Mouse (Mus musculus): ENCODE measurements around the gene D6Wsu163e. TPM values are rescaled to one million over a fixed set of nuclear protein-coding genes. Genes with fewer than 3 reads are reported as not detected.

The D6Wsu163e gene
- 1 to 10 TPM; 7.2 to 8.4 TPM for total RNA-seq (2021)
- long read RNA-seq, experiment 1, transcript D6Wsu163e-201 (14 exons, 2,501 nt) = major isoform, 5 of 16 reads
- long read RNA-seq, experiment 1, partial matches to known transcripts = 3 of 16 reads
- long read RNA-seq, experiment 1, other reads (novel, unspliced or antisense) = 8 of 16 reads
- long read RNA-seq, experiment 2, transcript D6Wsu163e-201 (14 exons, 2,501 nt) = major isoform, 8 of 14 reads
- long read RNA-seq, experiment 2, partial matches to known transcripts = 1 of 14 reads
- long read RNA-seq, experiment 2, other reads (novel, unspliced or antisense) = 5 of 14 reads

- DNase-seq (ENCODE audit: low spot score) = peak; percentile 94
Observed at GRCm38 (mm10) chr6:126939487-126940171, at the start of gene D6Wsu163e, which contains the start of gene Rad51ap1. TSS of gene D6Wsu163e (plus strand) at chr6:126939962. TSS of gene Rad51ap1 (minus strand) at chr6:126939587.

GRCm38 (mm10) chr6:126907378-126907777 lies 32.4 kb upstream of the D6Wsu163e start:
- no peak for DNase-seq (ENCODE audit: low spot score)

DNA sequence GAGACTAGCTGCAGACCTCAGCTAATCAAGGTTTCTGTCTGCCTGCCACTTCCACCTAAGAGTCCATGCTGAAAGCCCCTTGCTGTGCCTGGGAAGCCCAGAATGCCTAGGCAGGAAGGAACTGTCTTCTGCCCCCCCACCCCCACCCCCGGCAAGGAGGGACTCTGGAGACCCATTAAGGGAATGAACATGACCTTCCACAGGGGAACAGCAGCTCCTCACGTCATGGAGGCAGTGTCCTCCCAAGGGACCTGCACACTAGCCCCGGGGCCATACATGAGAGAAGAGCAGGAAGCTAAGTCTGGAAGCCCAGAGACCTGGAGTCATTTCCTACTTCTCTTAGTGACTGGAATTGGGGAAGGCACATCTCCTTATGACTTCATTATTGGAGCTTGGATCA lies 31.9 kb upstream of the D6Wsu163e start:
- DNase-seq (ENCODE audit: low spot score) = no peak

DNA sequence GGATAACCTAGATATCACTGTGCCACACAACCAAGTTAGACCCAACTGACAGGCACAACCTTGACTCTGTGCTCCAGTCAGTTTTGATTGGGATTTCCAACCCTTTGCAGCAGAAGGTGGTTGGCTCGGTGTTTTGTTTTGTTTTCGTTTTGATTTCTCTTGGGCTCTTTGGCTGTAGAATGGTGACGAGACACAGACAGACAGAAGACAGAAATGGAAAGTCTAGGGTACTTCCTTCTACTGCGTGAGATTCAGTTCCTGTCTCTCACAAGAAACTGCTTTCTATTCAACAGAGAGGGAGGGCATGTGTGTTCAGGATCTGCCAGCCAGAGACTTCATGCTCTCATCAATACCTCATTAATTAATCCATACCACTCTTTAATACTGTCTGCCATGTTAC lies 29.0 kb upstream of the D6Wsu163e start:
- no peak for DNase-seq (ENCODE audit: low spot score)

- DNase-seq (ENCODE audit: low spot score) = no peak
Observed at GRCm38 (mm10) chr6:126914928-126915327, 24.8 kb upstream of the D6Wsu163e start.

- no peak for DNase-seq (ENCODE audit: low spot score)
Observed at GRCm38 (mm10) chr6:126921111-126921881, 18.5 kb upstream of the D6Wsu163e start, which contains the start of gene Dyrk4. TSS of gene Dyrk4 (minus strand) at chr6:126921839.

GRCm38 (mm10) chr6:126932896-126933295 lies 6.9 kb upstream of the D6Wsu163e start:
- DNase-seq (ENCODE audit: low spot score) = no peak

- DNase-seq (ENCODE audit: low spot score) = no peak
Observed at GRCm38 (mm10) chr6:126938047-126938446, 1.7 kb upstream of the D6Wsu163e start.

DNA sequence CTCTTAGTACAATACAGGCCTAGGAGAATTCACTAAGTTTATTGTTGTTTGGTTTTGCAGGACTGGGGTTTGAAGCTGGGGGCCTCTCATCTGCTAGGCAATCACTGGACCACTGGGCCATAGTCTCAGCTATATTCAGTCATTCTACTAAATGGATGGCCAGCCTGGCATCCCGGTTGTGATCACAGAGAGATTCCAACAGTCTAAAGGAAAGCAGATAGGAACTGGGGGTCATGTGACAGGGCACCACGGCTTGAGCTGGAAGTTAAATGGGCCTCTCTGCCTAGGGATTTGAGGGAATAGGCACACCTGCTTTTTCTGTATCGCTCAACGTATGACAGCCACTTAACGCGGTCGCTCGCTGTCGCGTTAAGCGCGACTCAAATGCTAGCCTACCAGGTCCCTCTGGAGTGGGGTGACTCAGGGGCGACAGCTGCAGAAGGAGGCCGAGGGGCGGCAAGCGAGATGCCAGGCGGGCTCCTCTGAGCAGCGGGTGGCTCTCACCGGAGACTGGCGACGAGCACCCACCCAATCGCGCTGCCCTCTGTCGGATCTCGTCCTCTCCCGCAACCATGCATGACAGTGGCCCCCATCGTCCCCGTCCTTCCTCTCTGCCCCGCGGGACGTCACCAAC lies 792 bp upstream of the D6Wsu163e start:
- DNase-seq (ENCODE audit: low spot score) = no peak

- no peak for DNase-seq (ENCODE audit: low spot score)
Observed at GRCm38 (mm10) chr6:126940451-126940850, 689 bp downstream of the D6Wsu163e start.

DNA sequence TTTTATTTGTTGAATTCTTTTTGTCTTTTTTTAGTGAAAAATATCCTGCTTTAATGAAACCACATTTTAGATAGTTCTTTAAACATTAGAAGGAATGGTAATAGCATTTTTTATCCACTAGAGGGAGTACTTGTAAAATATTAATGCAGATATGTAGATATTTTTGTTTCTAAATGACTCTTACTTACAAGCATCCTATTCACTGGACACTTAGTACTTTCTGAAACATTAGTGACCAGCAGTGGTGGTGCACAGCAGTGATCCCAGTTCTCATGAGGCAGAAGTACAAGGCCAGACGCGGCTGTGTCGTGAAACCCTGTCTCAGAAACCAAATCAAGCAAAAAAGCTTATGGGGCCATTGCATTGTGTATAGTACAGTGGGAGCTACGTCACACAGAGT lies 8.6 kb downstream of the D6Wsu163e start:
- no peak for DNase-seq (ENCODE audit: low spot score)

DNA sequence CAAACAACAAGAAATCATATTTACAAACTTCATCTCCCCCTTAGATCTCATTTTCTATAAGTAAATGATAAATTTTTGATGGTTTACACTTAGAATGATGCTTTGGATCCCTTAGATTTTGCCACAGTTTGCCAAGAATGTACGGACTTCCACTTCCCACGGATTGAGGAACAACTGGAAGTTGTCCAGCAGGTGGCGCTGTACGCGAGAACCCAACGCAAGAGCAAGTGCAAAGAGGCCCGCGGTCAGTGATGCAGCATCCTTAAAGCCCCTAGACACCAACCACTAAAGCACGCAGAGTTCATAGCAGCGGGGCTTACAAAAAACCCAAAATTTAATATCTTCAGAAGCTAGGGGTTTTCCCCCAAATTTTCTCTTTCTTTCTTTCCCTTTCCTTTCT lies 16.0 kb downstream of the D6Wsu163e start:
- peak; percentile 75 for DNase-seq (ENCODE audit: low spot score)

GRCm38 (mm10) chr6:126961371-126962018 lies 21.7 kb downstream of the D6Wsu163e start:
- DNase-seq (ENCODE audit: low spot score) = peak; percentile 22

DNA sequence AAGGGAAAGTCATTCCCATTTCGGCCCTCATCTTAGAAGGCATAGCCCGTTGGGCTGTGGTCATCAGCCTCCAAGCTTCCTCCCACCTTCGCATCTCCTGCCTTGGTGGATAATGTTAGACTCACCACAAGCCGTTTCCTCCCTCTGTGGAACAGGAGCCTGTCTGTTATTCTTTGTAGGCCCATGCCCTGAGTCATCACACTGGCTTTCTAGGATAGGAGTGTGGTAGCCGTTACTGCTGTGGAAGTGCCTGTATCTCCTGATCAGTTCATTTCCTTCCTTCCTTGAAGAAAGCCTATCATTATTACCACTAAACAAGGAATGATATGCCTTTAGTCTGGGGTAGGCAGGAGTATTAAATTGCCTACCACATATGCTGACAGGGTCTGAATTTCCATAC lies 22.9 kb downstream of the D6Wsu163e start:
- DNase-seq (ENCODE audit: low spot score) = no peak

- DNase-seq (ENCODE audit: low spot score) = peak; percentile 21
Observed at GRCm38 (mm10) chr6:126963426-126963825, 23.7 kb downstream of the D6Wsu163e start.

GRCm38 (mm10) chr6:126966241-126967026 lies 26.7 kb downstream of the D6Wsu163e start:
- DNase-seq (ENCODE audit: low spot score) = peak; percentile 17

DNA sequence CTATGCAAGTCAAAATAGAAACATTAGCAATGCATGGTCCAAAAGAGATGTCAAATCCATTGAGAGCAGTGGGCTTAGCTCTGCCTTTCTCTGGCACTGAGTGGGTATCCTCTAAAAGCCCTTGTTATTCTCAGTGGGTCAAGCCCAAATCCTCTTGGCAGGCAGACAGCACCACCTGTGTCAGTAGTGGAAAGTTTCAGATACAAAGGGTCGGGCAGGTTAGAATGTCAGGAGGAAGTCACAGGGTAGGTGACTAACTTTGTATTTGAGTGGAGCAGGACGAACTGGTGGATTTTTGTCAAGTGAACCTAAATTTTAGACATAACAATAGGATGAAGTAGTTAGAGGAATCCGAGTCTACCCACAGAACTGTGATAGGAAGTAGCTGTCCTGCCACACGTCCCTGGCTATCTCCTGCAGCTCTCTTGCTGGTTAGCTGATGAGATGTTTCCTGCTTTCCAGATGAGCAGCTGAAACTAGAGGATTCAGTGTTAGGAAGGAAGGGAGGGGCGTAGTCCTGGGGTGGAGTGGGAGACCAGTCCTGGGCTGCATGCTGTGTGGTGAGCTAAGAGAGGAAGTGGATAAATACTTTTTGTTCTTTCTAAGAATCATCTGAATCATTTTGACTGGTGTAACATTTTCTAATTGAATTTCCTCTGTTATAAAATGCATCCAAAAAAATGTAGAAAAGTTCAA lies 41.9 kb downstream of the D6Wsu163e start:
- DNase-seq (ENCODE audit: low spot score) = no peak

DNA sequence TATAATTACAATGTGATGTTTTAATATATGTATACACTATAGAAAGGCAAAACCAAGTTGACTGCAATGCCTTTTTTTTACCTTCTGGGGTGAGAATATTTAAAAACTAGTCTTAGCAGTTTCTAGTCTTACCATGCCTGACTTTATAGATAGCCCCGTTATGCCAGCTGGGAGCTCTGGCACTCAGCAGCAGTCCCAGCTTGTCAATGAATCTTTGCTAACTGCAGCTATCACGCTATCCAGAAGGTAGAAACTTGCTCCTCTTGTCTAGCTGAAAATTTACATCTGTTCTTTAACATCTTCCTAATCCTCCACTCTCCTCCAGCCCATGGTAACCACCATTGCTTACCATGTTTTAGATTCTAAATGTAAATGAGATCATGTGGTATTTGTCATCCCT lies 53.9 kb downstream of the D6Wsu163e start:
- DNase-seq (ENCODE audit: low spot score) = no peak

DNA sequence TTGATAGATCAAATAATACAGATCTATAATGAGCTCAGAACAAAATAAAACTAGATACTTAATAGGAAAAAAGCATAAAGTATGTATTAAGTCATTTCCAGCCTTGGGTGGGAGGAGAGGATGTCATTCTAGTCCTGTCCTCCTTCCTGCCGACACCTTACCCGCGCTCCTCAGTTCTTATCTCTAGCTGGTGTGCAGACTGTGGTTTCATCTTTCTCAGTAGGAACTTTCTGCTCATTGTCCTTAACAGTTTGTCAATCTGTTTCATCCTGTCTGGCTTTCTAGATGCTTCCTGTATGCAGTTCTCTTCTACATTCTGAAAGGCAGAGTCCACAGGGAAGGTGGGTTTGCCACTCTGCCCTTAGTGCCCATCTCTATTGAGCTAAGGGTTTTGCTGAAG lies 55.7 kb downstream of the D6Wsu163e start:
- no peak for DNase-seq (ENCODE audit: low spot score)

- DNase-seq (ENCODE audit: low spot score) = no peak
Observed at GRCm38 (mm10) chr6:126996399-126996798, 56.6 kb downstream of the D6Wsu163e start.
